Mouse (Mus musculus) layer of hippocampus, postnatal 14 days (tissue): ENCODE measurements around the gene Ino80. TPM values are rescaled to one million over a fixed set of nuclear protein-coding genes. Genes with fewer than 3 reads are reported as not detected.

ENCODE experiments used
- DNase-seq, 2 experiments: peaks; one replicate each; pipeline ENCODE4 v3.0.0; 2021 to 2022; ENCODE audit warnings: low spot score in 2 of 2, mixed read lengths in 1 of 2
- total RNA-seq, 2 experiments: library from RNA; stranded (reverse); gene quantifications; 2 replicates each; pipeline ENCODE4 v1.2.3; 2021

The Ino80 gene
- total RNA-seq, 2 experiments from 2014 or later = 16.9 to 17.0 TPM

DNA sequence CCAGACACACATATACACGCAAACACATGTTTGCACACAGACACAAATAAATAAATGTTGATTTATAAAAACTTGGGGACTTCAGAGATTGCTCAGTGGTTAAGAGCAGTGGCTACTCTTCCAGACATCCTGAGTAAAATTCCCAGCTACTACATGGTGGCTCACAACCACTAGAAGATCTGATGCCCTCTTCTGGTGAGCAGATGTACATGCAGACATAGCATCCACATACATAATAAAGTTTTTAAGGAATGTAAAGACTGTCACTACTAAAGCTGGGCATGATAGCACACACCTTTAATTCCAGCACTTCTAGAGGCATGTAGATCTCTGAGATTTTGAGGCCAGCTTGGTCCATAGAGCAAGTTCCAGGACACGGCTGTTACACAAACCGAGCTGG, 16.5 kb downstream of the Ino80 start:
- DNase-seq = no peak

DNA sequence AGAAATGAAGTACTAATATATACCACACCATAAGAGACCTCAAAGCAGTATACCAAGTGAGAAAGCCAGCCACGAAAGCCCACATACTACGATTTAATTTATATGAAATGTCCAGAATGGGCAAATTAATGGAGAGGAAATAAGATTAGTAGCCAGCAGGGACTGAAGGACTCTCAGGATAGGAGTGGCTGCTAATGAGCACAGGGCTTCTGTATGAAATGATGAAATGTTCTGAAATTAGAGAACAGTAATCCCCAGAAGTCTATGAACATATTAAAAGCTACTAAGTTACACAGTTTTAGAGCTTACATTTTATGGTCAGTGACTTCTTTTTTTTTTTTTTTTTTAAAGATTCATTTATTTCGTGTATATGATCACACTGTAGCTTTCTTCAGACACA, 22.9 kb downstream of the Ino80 start:
- DNase-seq = no peak

DNA sequence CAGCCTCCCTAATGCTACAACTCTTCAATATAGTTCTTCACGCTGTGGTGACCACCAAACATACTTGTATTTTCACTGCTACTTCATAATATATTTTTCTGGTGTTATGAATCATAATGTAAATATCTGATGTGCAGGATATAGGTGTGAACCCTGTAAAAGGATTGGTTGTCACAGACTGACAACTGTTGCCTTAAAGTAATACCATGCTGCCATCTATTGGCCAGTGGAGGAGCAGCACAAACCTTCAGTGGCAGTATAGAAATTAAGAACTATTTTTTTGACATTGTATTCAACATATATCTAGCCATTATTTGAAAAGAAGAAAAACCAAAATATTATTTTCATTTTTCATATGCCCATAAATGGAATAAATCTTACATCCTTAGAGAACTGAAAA, 40.5 kb downstream of the Ino80 start:
- DNase-seq = peak in 1 of 2 experiments; percentile 43

DNA sequence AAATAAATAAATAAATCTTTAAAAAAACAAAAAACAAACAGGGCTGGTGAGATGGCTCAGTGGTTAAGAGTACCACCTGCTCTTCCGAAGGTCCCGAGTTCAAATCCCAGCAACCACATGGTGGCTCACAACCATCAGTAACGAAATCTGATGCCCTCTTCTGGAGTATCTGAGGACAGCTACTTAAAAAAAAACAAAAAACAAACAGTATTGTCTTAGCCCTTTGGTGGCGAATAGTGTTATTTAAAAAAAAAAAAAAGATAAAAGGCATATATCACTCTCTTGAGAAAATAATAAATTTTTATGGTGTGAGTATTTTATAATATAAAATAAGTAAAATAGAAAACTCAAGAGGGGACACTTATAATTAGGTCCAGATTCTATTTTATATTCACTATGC, 41.0 kb downstream of the Ino80 start:
- DNase-seq = no peak

DNA sequence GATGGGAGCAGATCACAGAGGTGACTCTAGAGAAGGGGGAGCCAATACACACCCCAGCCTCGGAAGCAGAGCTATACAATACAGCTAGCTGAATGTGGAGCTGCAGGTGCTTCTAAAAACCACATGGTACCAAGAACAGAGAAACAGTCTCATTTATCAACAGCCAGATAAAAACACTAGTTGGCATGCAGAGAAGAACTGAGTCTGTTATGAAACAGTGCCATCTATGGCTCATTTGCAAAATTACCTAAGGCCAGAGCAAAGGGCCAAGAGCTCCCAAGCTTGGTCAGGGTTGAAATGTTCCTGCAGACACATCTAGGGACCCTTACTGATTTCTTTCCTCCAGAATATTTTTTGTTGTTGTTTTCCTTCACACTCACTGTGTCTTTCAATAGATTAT, 63.7 kb downstream of the Ino80 start:
- DNase-seq = peak; percentile 54 to 63

DNA sequence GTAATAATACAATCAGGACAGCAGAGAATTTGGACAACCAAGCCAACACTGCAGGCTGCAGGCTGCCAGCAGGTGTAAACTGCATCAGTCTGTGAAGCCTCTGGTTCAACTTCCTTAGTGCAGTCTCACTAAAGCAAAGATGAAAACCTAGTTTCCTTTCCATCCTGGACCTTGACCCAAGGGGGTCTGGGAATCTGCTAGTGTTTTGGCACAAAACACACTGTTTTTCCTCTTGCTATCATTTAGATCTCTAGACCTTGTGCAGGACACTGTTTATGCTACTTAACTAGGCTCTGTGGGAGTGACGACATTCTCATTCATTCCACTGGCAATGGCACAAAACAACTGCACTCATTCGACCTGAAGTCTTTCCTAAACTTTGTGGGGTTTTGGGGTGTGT, 65.8 kb downstream of the Ino80 start:
- no peak for DNase-seq

DNA sequence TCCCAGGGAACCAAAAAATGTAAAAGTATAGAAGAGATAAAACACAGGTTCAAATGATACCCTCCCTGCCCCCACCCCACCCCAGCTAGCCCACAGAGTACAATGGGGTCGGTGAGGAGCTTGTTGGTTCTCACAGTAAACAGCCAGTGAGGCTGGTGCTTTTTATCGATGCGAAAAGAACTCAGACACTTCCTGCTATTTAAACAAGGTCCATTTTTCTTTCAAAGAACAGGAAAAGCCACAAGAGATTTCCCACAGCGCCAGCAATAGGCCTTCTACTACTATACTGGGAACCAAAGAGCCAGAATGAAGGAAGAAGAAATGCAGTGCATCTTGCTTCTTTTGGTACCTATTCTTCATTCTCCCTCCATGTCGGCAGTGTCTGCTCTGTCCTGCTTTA, 66.5 kb downstream of the Ino80 start:
- DNase-seq = no peak

DNA sequence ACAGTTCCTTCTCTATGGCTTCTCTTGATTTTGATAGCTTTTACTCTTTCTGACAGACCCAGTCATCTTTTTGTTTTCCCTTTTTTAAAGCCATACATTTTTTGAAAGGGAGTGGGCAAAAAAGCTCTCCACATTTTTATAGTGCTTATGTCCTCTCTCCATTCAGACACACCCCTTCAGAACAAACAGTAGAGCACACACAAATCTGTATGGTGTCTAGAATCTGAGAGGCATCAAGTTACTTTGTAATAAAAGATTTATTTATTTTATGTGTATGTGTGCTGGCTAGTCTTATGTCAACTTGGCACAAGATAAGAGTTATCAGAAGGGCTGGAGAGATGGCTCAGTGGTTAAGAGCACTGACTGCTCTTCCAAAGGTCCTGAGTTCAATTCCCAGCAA, 68.8 kb downstream of the Ino80 start:
- no peak for DNase-seq

DNA sequence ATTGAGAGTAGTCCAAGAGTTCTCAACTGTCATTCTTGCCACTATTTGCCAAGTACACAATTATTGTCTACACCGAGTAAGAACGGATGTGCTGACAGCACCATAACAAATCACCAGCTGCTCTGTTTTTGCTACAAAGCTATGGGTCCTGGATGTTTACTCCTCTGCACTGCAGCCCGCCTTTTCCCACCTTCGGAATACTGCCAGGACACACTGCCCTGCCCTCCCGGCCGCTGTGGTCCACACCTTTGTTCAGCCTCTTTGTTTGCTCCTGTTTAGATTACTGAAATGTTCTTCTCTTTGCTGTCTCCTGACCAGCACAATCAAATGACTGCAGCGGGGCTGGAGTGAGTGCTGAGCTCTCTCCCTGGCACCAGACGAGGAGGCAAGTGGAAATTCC, 69.2 kb downstream of the Ino80 start:
- DNase-seq = peak in 1 of 2 experiments; percentile 7

DNA sequence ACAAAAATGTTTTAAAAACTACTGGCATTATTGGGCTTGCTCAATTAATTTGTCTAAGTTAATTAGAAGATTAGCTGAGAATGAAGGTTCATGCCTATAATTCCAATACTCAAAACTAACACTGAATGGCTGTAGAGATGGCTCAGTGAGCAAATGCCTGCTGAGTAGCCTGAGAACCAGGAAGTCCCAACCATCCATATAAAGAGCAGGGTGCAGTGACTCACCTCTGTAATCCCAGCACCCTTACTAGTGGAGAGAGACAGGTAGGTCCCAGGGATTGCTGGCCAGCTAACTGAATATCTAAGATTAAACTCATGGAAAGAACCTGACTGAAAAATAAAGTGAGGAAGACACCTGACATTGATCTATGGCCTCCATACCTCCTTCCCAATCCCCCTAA, 78.2 kb downstream of the Ino80 start:
- DNase-seq = no peak

DNA sequence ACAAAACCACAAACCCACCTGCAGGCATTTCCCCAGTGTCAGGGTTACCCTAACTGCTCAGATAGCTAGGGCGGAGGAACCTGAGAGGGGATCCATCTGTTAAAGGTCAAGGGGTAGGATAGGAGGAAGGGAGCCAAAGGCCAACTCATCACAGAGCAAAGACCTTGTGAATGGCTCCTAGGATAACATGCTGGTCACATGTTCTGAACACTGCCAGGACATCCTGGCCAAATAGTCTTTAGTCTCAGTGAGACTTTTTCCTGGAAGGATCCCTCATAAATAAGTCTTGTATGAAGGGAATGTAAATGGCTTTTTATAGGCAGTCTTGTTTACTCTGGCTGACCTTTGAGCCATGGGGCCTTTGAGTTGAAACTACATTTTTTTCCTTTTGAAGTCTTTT, 78.8 kb downstream of the Ino80 start:
- DNase-seq = no peak

DNA sequence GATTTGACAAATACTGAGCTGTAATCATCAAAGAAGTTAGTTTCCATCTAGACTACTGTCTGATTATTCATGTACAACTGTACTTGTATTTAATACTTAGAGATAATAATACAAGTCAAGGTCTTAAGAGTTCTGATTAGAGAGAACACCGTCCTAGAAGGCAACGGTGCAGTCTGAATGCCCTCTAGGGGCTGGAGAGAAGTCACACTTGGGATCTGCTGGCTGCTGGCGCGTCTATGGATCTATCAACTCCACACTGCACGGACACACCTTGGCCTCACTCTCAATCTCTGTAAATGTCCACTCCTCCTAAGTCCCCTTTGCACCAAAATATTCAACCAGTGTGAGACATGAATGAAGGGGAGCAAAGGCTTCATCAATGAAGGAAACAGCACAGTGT, 79.2 kb downstream of the Ino80 start:
- DNase-seq = no peak

DNA sequence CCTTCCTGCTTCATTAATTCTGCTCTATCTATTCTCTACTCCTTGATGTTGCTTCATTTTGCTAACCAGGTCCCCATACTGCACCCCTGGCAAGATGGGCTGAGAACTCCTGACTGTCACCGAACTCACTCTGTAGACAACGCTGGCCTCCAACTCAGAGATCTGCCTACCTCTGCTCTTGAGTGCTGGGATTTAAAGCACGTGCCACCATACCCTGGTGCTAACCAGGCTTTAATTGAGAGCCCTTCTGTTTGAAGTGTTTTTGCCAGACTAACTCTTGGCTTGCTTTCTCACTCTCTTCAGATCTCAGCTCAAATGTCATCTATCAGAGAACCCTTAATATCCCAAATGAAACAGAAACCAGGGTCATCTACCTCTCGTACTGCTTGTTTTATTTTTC, 87.5 kb downstream of the Ino80 start:
- no peak for DNase-seq

DNA sequence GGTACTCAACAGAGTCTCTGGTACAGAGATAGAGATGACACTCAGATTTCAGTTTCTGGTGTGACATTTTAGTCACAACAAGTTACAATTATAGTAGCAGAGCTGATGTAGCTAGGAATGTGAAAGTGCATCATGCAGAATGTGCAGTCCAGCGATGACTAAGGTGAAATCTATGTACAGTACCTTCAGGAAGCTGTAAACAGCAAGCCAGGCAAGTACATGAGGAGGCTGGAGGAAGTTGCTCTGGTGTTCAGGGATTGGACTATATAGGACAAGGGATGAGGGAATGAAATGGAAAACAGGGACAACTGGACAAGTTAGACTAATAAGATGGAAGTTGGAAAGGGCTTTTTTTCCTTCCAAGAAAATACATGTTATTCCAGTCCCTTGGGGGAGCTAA, 89.2 kb downstream of the Ino80 start:
- DNase-seq = no peak

DNA sequence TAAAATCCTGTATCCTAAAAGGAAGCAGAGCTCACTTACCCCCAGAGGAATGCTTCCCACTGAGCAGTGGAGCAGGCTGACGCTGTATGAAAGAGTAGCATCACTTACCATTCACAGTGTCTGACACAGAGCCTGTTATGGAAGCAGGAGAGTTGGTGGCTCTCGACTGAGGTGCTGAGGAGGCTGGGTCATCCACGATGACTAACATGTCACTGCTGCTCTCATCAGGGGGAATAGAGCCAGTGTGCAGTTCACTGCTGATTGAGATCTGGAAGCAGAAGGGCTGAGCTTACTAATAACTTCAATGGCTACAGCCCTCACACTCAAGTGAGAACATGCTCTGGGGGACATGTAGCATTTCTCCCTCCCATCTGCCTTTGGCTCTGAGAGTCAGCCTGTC, 98.0 kb downstream of the Ino80 start:
- DNase-seq = no peak

DNA sequence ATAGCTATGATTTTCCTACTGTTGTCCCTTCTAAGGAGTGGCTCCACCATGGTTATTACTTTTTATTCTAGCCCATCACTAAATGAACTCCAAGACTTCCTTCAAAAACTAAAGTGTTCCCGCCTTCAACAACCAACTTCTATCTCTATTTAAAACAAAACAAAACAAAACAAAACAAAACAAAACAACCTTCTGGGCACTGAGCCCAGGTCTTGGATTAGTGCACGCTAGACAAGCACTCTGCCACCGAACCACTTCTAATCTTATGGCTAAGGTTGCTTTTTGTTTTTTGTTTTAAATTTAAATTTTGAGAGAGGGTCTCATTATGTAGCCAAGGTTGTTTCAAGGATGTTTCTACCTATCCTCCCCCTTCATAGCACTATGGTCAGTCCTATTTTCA, 99.7 kb downstream of the Ino80 start:
- no peak for DNase-seq

DNA sequence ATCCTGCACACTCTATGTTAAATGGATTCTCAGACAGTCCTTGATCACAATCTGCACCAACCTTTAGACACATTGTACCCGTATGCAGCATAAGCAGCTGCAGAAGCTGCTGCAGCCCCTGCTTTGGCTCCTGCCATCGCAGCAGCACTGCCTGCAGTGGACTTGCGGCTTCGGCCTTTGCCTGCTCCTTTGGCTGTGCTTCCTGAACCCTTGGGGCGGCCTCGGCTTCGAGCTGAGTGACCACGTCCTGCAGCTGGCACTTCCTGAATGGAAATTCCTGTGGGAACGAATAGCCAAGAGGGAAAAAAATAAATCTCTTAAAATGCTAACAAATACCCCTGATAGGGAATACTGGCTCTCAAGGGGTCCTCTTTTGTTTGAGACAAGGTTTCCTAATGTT, 100.2 kb downstream of the Ino80 start:
- DNase-seq = no peak

DNA sequence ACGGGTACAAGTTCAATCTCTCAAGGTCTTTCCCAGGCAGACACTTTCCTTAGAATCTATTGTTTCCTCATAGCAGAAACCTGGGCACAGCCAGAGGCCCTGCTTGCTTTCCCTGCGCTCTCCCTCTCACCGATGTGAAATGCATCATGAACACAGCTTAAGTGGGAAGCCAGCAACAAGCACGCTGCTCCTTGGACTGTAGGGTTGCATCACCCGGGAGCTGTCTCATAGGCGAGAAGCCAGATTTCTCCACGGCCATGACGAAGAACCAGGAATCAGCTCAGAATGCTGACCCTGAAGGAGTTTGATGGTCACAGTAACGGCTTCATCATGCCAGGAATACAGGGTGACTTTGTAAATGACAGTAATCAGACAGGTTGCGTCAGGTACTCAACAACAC, 107.4 kb downstream of the Ino80 start:
- no peak for DNase-seq

DNA sequence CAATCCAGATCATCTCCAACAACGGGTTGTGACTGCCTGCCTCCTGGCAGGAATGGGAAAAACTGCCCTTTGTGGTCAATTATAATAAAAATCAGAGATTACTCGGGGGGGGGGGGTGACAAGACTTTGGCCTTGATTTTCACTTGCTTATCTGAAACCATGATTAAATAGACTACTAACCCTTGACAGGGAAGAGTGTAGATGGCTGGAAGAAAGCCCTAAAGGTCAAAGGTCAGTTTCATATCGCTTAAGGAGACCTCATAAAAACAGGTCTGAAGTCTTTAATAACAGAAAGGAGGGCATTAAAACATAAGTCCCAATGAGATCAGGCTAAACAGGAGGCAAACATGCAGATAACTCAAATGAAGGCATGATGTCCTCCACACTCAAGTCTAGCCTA, 110.1 kb downstream of the Ino80 start:
- no peak for DNase-seq

DNA sequence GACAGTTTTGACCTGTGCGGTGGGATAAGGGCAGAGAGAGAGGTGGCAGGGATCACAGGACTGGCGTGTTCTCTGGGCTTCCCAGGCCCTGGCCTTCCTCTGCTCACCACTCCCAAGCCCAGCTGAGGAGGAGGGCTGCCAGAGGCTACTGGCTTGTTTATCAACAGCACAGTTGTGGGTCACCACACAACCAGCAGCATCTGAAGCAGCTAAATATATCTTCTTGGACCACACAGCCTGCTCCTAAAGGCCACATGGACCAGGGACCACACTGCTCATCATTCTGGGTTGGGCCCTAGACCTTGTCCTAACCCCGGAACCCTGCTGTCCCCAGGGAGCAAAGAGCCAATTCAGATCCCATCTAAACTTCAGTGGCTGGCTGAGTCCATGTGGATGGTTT, 112.5 kb downstream of the Ino80 start:
- DNase-seq = no peak

DNA sequence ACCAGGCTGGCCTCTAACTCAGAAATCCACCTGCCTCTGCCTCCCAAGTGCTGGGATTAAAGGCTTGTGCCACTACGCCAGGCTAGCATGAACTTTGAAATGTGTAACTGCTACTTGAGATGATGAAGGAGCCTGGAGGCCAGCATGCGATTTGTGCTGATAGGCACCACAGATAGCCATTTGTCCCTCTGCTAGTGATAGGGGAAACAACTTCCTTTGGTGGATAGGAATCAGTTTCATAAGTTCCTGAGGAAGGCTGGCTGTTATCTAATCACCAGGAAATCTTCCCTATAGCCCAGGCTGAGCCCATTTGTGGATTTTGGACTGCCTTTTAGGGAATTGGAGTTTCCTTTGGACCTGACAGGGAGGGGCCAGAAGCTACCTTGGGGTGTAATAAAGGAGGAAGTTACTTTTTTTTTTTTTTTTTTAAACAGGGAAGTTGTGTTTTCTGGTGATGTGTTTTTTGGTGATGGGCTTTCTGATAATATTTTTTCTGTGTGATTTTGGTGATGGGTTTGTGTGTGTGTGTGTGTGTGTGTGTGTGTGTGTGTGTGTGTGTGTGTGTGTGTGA, 117.7 kb downstream of the Ino80 start:
- no peak for DNase-seq

DNA sequence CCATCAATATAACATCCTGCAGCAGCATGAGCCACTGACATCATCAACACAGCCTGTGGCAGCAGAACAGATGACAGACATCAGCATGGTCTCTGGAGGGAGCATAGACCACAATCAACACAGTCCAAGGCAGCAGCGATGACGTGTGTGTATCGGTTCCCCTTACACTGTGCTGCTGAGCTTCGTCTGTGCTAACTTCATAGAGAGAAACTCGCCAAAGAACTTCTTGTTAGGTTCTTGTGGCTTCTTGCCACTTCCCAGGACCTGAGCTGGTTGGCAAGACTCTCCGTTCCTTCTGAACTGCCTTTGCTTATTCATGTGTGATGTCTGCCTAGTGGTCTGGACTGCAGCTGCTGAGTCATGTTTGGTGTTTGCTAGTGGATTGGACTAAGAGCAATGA, 119.2 kb downstream of the Ino80 start:
- DNase-seq = no peak

DNA sequence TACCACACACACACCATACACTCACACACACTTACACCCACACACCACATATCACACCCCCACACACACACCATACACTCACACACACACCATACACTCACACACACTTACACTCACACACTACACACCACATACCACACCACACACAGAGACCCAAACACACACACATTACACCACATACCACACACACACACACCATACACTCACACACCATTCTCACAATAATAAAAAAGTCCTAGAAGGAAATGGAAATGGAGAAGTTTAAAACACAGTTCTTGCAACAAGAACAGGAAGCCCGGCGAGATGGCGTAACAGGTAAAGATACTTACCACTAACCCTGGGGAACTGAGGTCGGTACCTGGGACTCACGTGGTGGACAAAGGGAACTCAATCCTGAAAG, 120.7 kb downstream of the Ino80 start:
- no peak for DNase-seq

DNA sequence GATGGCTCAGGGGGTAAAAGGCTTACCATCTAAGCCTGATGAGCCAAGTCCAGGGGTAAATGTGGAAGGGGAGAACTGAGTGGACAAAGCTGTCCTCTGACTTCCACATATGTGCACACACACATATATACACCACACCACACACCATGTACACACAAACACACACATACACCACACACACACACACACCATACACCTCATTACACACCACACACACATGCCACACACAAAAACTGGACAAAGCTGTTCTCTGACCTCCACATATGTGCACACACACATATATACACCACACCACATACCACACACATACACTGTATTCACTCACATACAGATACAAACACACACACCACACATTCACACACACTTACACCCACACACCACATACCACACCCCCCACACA, 121.2 kb downstream of the Ino80 start:
- no peak for DNase-seq
